Mouse (Mus musculus): ENCODE results near the gene Zxdc. TPM values are rescaled to one million over a fixed set of nuclear protein-coding genes. Genes with fewer than 3 reads are reported as not detected.

Gene Zxdc
- polyA plus RNA-seq, 1 experiment from 2014 or later = 9.9 TPM

DNA sequence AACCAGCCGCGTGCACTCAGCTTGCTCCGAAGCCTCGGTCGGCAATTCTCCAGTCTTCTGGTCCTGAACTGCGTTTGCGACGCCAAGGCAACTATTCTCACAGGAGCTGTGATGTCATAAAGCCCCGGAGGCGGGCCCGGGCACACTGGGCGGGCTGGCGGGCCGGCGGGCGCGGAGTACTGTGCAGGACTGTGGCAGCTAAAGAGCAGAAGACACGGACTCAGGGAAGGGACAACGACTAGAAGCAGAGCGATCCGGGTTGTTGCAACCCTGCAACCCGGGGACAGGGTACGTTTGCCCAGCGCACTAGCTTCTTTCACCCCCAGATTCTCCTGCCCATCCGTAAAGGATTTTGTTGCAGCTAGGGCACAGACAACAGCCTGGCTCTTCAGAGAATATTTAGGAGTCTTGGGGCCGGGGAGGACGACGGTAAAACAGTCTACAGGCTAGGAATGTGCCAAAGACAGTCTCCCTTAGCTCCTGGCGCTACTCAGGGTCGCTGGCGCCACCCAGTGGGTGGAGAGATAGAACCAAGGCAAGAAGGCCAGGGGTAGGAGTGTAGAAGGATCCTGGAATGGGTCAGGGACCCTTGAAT, 59.2 kb downstream of the Zxdc start, which contains the start of gene Cfap100:
TSS of gene Cfap100 (minus strand) at position 418 of the 595 bp plus-strand sequence.
- Histone ChIP-seq H3K4me1 (replicated peaks; ENCODE audit: control insufficient read depth, insufficient read depth, low read length) (0 out of 2 replicates have a peak, but pooled peaks cover 4% of the 10 kb centered on the region), H3K27me3 (replicated peaks; ENCODE audit: control insufficient read depth, insufficient read depth, low read length) (peaks cover 15% of the 10 kb centered on the region), H3K9me3 (ENCODE audit: control insufficient read depth, low read length) (no peaks in the 10 kb centered on the region), H3K4me2 (ENCODE audit: low read length) (peak within 1 kb of the TSS; percentile 79), H3K27ac (ENCODE audit: low read depth) (no peak within 1 kb of the TSS), H3K9ac (ENCODE audit: low read length) (peak within 1 kb of the TSS; percentile 46), H3K36me3 (ENCODE audit: control insufficient read depth, insufficient read depth, low read length) (no peaks in the 10 kb centered on the region), H3K4me3 (ENCODE audit: low read depth, low read length) (peak within 1 kb of the TSS; percentile 36)
- under 1% methylated on average over 31 of the region's 31 CpGs for WGBS
- DNase-seq (ENCODE audit: low spot score) (peak; percentile 82), ATAC-seq (replicated peaks; ENCODE audit: low FRiP score, low TSS enrichment, low read depth) (peak; percentile 80)

DNA sequence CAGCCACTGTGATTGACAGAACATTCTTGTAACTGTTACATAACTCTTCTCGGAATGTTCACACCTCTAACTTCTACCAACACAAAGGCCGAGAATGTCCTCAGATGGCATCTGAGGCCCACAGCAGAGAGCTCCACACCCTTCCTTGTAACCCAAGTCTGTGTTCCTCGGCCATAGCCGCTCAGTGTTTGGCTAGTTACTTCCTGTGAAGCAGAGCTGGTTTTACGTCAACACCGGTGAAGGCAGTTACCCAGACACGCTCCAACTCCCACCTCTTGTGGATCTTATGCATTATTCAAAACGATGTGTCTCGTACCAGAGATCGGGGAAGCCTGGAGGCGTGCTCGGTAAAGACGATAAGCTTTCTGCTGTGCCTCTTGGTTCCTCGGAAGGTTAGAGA, 60.6 kb downstream of the Zxdc start:
- Histone ChIP-seq H3K9me3 (ENCODE audit: control insufficient read depth, low read length) (no peaks in the 10 kb centered on the region), H3K4me2 (ENCODE audit: low read length) (no peak overlapping the region), H3K27ac (ENCODE audit: low read depth) (no peak overlapping the region), H3K9ac (ENCODE audit: low read length) (no peak overlapping the region), H3K27me3 (replicated peaks; ENCODE audit: control insufficient read depth, insufficient read depth, low read length) (peaks cover 15% of the 10 kb centered on the region), H3K4me1 (replicated peaks; ENCODE audit: control insufficient read depth, insufficient read depth, low read length) (0 out of 2 replicates have a peak, but pooled peaks cover 4% of the 10 kb centered on the region), H3K36me3 (ENCODE audit: control insufficient read depth, insufficient read depth, low read length) (no peaks in the 10 kb centered on the region), H3K4me3 (ENCODE audit: low read depth, low read length) (no peak overlapping the region)
- DNase-seq (ENCODE audit: low spot score) (no peak), ATAC-seq (replicated peaks; ENCODE audit: low FRiP score, low TSS enrichment, low read depth) (no peak)
- WGBS = 70% methylated on average over 14 of the region's 14 CpGs

DNA sequence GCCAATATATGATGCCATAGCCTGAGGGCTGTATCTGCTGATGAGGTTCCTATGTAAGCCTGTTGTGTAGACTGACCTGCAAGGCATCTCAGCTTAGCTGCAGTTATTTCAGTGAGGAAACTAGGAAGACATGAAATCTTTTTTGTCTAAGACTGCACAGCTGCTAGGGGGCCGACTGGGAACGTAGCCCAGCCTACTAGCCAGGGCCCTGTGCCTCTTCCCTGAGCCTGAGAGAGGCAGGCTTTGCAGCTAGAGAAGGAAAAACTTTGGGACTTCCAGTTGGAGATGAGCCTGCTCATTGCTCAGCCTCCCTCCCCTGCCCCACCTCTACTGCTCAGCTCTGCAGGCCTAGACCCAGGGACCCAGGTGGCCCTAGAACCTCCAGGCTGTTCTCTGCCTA, 62.2 kb downstream of the Zxdc start:
- 60% methylated on average over 2 of the region's 2 CpGs for WGBS
- Histone ChIP-seq H3K36me3 (ENCODE audit: control insufficient read depth, insufficient read depth, low read length) (no peaks in the 10 kb centered on the region), H3K9ac (ENCODE audit: low read length) (no peak overlapping the region), H3K4me1 (replicated peaks; ENCODE audit: control insufficient read depth, insufficient read depth, low read length) (0 out of 2 replicates have a peak, but pooled peaks cover 4% of the 10 kb centered on the region), H3K4me3 (ENCODE audit: low read depth, low read length) (no peak overlapping the region), H3K4me2 (ENCODE audit: low read length) (no peak overlapping the region), H3K27ac (ENCODE audit: low read depth) (no peak overlapping the region), H3K27me3 (replicated peaks; ENCODE audit: control insufficient read depth, insufficient read depth, low read length) (peaks cover 15% of the 10 kb centered on the region), H3K9me3 (ENCODE audit: control insufficient read depth, low read length) (no peaks in the 10 kb centered on the region)
- DNase-seq (ENCODE audit: low spot score) = no peak
- no peak for ATAC-seq (replicated peaks; ENCODE audit: low FRiP score, low TSS enrichment, low read depth)

DNA sequence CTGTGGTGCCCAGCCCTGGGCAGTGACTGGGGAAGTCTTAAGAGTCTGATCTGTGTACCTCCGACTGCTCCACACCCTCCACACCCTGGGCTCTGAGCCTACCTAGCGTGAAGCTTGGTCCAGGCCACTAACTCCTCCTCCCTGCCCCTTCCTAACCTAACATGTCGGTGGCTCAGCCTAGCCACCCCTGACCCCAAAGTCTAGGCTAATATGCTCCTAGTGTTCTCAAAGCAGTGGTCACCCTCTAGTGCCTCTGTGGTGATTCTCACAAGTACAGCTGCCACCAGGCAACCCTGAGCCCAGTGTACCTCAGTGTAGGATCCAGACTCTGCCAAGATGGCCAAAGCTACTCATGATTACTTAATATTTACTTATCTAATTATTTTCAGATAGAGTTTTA, 65.4 kb downstream of the Zxdc start:
- 65% methylated on average over 3 of the region's 3 CpGs for WGBS
- Histone ChIP-seq H3K27me3 (replicated peaks; ENCODE audit: control insufficient read depth, insufficient read depth, low read length) (no peaks in the 10 kb centered on the region), H3K4me3 (ENCODE audit: low read depth, low read length) (no peak overlapping the region), H3K27ac (ENCODE audit: low read depth) (no peak overlapping the region), H3K36me3 (ENCODE audit: control insufficient read depth, insufficient read depth, low read length) (no peaks in the 10 kb centered on the region), H3K4me1 (replicated peaks; ENCODE audit: control insufficient read depth, insufficient read depth, low read length) (no peaks in the 10 kb centered on the region), H3K4me2 (ENCODE audit: low read length) (no peak overlapping the region), H3K9ac (ENCODE audit: low read length) (no peak overlapping the region), H3K9me3 (ENCODE audit: control insufficient read depth, low read length) (0 out of 2 replicates have a peak, but pooled peaks cover 4% of the 10 kb centered on the region)
- peak; percentile 60 for ATAC-seq (replicated peaks; ENCODE audit: low FRiP score, low TSS enrichment, low read depth)
- no peak for DNase-seq (ENCODE audit: low spot score)

DNA sequence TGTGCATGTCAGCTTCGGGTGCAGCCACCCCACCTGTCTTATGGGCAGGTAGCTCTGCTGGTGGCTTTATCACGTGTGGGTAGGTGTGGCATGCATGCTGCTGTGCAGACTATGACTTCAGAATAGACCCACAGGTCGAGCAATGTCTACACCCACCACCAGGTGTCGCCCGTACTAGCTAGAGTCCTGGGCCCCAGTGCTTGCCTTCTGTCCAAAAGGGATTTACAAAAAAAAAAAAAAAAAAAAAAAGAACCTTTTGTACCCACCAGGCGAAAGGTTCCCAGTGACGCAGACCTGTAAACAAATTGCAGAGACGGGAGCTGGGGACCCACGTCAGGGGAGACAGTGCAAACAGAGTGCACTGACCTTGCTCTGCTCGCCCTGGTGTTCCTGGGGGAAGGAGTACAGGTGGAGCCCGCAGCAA, 65.9 kb downstream of the Zxdc start:
- H3K4me2 ChIP-seq (ENCODE audit: low read length) = no peak overlapping the region
- 0 out of 2 replicates have a peak, but pooled peaks cover 4% of the 10 kb centered on the region for H3K9me3 ChIP-seq (ENCODE audit: control insufficient read depth, low read length)
- ATAC-seq (replicated peaks; ENCODE audit: low FRiP score, low TSS enrichment, low read depth) (peak; percentile 83), DNase-seq (ENCODE audit: low spot score) (peak; percentile 92)
- no peaks in the 10 kb centered on the region for H3K36me3 ChIP-seq (ENCODE audit: control insufficient read depth, insufficient read depth, low read length)
- H3K4me3 ChIP-seq (ENCODE audit: low read depth, low read length) = no peak overlapping the region
- no peaks in the 10 kb centered on the region for H3K4me1 ChIP-seq (replicated peaks; ENCODE audit: control insufficient read depth, insufficient read depth, low read length)
- no peak overlapping the region for H3K27ac ChIP-seq (ENCODE audit: low read depth)
- WGBS = 15% methylated on average over 11 of the region's 11 CpGs
- no peak overlapping the region for H3K9ac ChIP-seq (ENCODE audit: low read length)
- no peaks in the 10 kb centered on the region for H3K27me3 ChIP-seq (replicated peaks; ENCODE audit: control insufficient read depth, insufficient read depth, low read length)

DNA sequence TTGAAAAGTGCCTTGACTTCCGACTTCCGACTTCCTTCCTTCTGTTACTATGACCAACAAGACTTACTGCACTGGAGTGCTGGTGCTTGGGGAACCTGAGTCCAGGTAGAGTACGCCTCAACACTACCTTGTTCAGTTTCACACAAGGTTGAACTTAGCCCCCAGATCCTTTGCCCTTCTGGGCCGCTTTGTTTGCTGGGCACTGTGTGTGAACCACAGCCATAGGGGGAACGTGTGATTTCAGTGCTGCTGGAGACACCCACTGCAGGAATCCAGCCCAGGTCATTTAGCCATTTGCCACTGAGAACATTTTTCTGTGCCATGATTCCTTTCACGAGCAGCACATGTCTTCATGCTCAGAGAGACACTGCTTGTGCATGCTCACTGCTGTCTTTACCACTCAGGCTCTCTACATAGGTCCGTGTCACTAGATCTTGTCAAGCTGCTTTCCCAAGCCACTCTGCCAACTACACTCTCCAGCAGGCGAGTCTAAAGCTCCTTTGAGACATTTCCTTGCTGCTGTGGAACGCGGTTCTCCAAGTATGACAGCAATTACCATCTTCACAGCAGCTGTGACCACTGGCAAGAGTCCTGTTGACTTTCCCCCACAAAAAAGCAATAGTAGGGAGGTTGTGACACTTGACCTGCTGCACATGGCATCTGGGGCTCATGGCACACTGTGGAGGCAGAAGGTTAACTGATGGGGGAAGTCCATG, 67.1 kb downstream of the Zxdc start:
- no peaks in the 10 kb centered on the region for H3K36me3 ChIP-seq (ENCODE audit: control insufficient read depth, insufficient read depth, low read length)
- WGBS = 84% methylated on average over 10 of the region's 10 CpGs
- no peak for ATAC-seq (replicated peaks; ENCODE audit: low FRiP score, low TSS enrichment, low read depth)
- H3K9me3 ChIP-seq (ENCODE audit: control insufficient read depth, low read length) = 0 out of 2 replicates have a peak, but pooled peaks cover 4% of the 10 kb centered on the region
- no peak overlapping the region for H3K4me3 ChIP-seq (ENCODE audit: low read depth, low read length)
- no peak overlapping the region for H3K4me2 ChIP-seq (ENCODE audit: low read length)
- H3K4me1 ChIP-seq (replicated peaks; ENCODE audit: control insufficient read depth, insufficient read depth, low read length) = no peaks in the 10 kb centered on the region
- H3K27me3 ChIP-seq (replicated peaks; ENCODE audit: control insufficient read depth, insufficient read depth, low read length) = no peaks in the 10 kb centered on the region
- DNase-seq (ENCODE audit: low spot score) = no peak
- H3K9ac ChIP-seq (ENCODE audit: low read length) = no peak overlapping the region
- no peak overlapping the region for H3K27ac ChIP-seq (ENCODE audit: low read depth)

DNA sequence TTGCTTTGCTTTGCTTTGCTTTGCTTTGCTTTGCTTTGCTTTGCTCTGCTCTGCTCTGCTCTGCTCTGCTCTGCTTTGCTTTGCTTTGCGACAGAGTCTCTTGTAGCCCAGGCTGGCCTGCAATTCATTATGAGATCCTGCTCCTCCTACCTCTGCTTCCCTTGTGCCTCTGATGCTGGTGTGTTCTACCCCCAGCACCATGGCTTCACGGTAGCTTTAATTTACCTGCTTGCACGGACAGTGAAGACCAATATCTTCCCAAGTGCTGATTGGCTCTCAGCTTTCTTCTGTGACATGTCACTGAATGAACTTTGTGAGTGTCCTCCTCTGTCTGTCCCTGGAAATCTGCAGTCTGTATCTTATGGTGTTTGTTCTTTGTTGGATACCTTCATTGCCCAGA, 67.7 kb downstream of the Zxdc start:
- Histone ChIP-seq H3K4me3 (ENCODE audit: low read depth, low read length) (no peak overlapping the region), H3K9me3 (ENCODE audit: control insufficient read depth, low read length) (0 out of 2 replicates have a peak, but pooled peaks cover 4% of the 10 kb centered on the region), H3K27ac (ENCODE audit: low read depth) (no peak overlapping the region), H3K9ac (ENCODE audit: low read length) (no peak overlapping the region), H3K27me3 (replicated peaks; ENCODE audit: control insufficient read depth, insufficient read depth, low read length) (no peaks in the 10 kb centered on the region), H3K4me2 (ENCODE audit: low read length) (no peak overlapping the region), H3K36me3 (ENCODE audit: control insufficient read depth, insufficient read depth, low read length) (no peaks in the 10 kb centered on the region), H3K4me1 (replicated peaks; ENCODE audit: control insufficient read depth, insufficient read depth, low read length) (no peaks in the 10 kb centered on the region)
- WGBS = 91% methylated on average over 3 of the region's 3 CpGs
- ATAC-seq (replicated peaks; ENCODE audit: low FRiP score, low TSS enrichment, low read depth) (no peak), DNase-seq (ENCODE audit: low spot score) (no peak)

DNA sequence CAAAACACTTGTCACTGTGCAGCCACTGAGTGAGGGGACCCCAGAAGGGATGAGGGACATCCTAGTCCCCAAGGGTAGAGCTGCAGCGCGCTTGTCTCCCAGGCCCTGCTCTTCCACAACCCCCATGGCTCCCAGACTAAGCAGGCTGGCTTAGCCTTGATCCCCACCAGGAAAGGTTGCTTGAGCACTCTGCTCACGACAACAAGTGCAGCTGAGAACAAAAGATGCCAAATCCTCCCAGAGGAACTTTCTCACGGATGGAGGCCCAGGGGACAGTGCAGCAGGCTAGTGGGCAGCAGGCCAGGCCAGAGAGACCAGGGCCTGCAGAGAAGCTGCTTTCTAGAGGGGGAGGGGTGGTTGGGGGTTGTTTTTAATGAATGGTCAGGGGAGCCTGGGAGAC, 77.6 kb downstream of the Zxdc start:
- ATAC-seq (replicated peaks; ENCODE audit: low FRiP score, low TSS enrichment, low read depth) (no peak), DNase-seq (ENCODE audit: low spot score) (no peak)
- H3K27me3 ChIP-seq (replicated peaks; ENCODE audit: control insufficient read depth, insufficient read depth, low read length) = no peaks in the 10 kb centered on the region
- no peaks in the 10 kb centered on the region for H3K4me1 ChIP-seq (replicated peaks; ENCODE audit: control insufficient read depth, insufficient read depth, low read length)
- no peak overlapping the region for H3K4me3 ChIP-seq (ENCODE audit: low read depth, low read length)
- no peaks in the 10 kb centered on the region for H3K9me3 ChIP-seq (ENCODE audit: control insufficient read depth, low read length)
- no peak overlapping the region for H3K27ac ChIP-seq (ENCODE audit: low read depth)
- H3K4me2 ChIP-seq (ENCODE audit: low read length) = no peak overlapping the region
- WGBS = 56% methylated on average over 4 of the region's 4 CpGs
- H3K36me3 ChIP-seq (ENCODE audit: control insufficient read depth, insufficient read depth, low read length) = no peaks in the 10 kb centered on the region
- H3K9ac ChIP-seq (ENCODE audit: low read length) = no peak overlapping the region

Data from intestine, embryonic 14.5 days (tissue).